Mouse (Mus musculus): Measurements from ENCODE around the gene Sort1.

- TF ChIP-seq EP300 (IDR thresholded peaks at IDR 0.05; ENCODE audit: low read depth) (no peak), CTCF (IDR thresholded peaks at IDR 0.05; ENCODE audit: low read depth) (no peak)
Measured at GRCm38 (mm10) chr3:108405536-108406305, 121.8 kb downstream of the Sort1 start.

Measured in heart, postnatal 0 days (tissue).